Mouse (Mus musculus) testis, adult 2 months (tissue): Measurements from ENCODE around the gene N4bp3. TPM values are rescaled to one million over a fixed set of nuclear protein-coding genes. Genes with fewer than 3 reads are reported as not detected.

Experiments used
- H3K27ac ChIP-seq: fragments of 200-500 bp; 2 replicates; pipeline ENCODE4 v1.5.1; 2012; ENCODE audit warnings: low read depth, low read length; ENCODE audit not compliant: control insufficient read depth, insufficient read depth
- H3K27me3 ChIP-seq: fragments of 200-500 bp; 2 replicates; pipeline ENCODE4 v1.6.1; 2012; ENCODE audit warnings: mild to moderate bottlenecking, low read length, moderate library complexity; ENCODE audit not compliant: control insufficient read depth, insufficient read depth
- H3K36me3 ChIP-seq: fragments of 200-500 bp; 2 replicates; pipeline ENCODE4 v1.6.1; 2012; ENCODE audit warnings: mild to moderate bottlenecking, low read length; ENCODE audit not compliant: control insufficient read depth, insufficient read depth
- H3K4me1 ChIP-seq: fragments of 200-500 bp; 2 replicates; pipeline ENCODE4 v1.6.1; 2012; ENCODE audit warnings: low read length; ENCODE audit not compliant: control insufficient read depth, insufficient read depth
- H3K4me3 ChIP-seq: fragments of 200-500 bp; 2 replicates; pipeline ENCODE4 v1.5.1; 2012; ENCODE audit warnings: low read depth, mild to moderate bottlenecking, low read length, moderate library complexity, mixed read lengths; ENCODE audit not compliant: control insufficient read depth
- CTCF ChIP-seq: fragments of 200-500 bp; IDR thresholded peaks from 2 replicates; pipeline ENCODE4 v1.5.1; 2012; ENCODE audit warnings: low read depth, mild to moderate bottlenecking, inconsistent platforms, low read length, moderate library complexity; ENCODE audit not compliant: control insufficient read depth, insufficient read depth, insufficient replicate concordance
- POLR2A ChIP-seq: fragments of 200-500 bp; IDR thresholded peaks from 2 replicates; pipeline ENCODE4 v1.6.1; 2012; ENCODE audit warnings: low read depth, mild to moderate bottlenecking, inconsistent platforms, low read length, moderate library complexity; ENCODE audit not compliant: control insufficient read depth
- polyA plus RNA-seq: library from polyadenylated mRNA; depleted of rRNA; stranded (reverse); fragments of >200 nt; gene quantifications from 2 replicates; pipeline ENCODE4 v1.2.3, GENCODE M21; 2012

The N4bp3 gene
- polyA plus RNA-seq, 1 experiment = 16.3 TPM

- H3K4me3 ChIP-seq = no peak overlapping the region
- no peaks in the 10 kb centered on the region for H3K27me3 ChIP-seq
- H3K4me1 ChIP-seq = peaks cover 23% of the 10 kb centered on the region
- no peak overlapping the region for H3K27ac ChIP-seq
- TF ChIP-seq CTCF = no peak
- no peak for TF ChIP-seq POLR2A
- no peaks in the 10 kb centered on the region for H3K36me3 ChIP-seq
These were observed 5.3 kb downstream of the N4bp3 start for GRCm38 (mm10) chr11:51645293-51645692.

DNA sequence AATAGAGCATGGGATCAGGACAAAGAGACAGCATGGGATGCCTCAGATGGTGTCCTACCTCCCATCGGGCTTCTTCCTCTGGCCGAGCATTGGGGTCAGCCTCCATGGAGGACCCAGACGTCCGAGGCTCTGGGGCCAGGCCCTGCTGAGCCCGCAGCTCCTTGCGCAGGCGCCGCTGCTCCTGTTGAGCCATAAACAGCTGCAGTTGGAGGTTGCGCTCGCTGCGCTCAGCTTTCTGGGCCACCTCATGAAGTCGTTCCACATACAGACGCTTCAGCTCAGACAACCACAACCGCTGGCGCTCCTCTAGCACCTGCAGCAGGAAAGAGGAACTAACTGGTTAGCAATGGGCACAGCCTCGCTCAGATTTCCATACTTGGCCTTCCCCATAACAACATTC lies 6.4 kb downstream of the N4bp3 start:
- peaks cover 15% of the 10 kb centered on the region for H3K4me1 ChIP-seq
- no peak overlapping the region for H3K4me3 ChIP-seq
- no peaks in the 10 kb centered on the region for H3K27me3 ChIP-seq
- H3K27ac ChIP-seq = no peak overlapping the region
- H3K36me3 ChIP-seq = no peaks in the 10 kb centered on the region
- TF ChIP-seq CTCF (no peak), POLR2A (no peak)

- TF ChIP-seq POLR2A = no peak
- no peak for TF ChIP-seq CTCF
These were observed 6.9 kb downstream of the N4bp3 start for GRCm38 (mm10) chr11:51643761-51644160.

GRCm38 (mm10) chr11:51643202-51643601 lies 7.4 kb downstream of the N4bp3 start:
- no peaks in the 10 kb centered on the region for H3K27me3 ChIP-seq
- TF ChIP-seq POLR2A = no peak
- no peak for TF ChIP-seq CTCF
- H3K4me3 ChIP-seq = no peak overlapping the region
- H3K4me1 ChIP-seq = peaks cover 5% of the 10 kb centered on the region
- H3K27ac ChIP-seq = no peak overlapping the region
- H3K36me3 ChIP-seq = no peaks in the 10 kb centered on the region

More at GRCm38 (mm10) chr11:51643761-51644160, 6.9 kb downstream of the N4bp3 start:
- Histone ChIP-seq H3K4me3 (no peak overlapping the region), H3K27me3 (no peaks in the 10 kb centered on the region), H3K36me3 (no peaks in the 10 kb centered on the region), H3K27ac (peak overlapping the region; percentile 46), H3K4me1 (peaks cover 11% of the 10 kb centered on the region)

DNA sequence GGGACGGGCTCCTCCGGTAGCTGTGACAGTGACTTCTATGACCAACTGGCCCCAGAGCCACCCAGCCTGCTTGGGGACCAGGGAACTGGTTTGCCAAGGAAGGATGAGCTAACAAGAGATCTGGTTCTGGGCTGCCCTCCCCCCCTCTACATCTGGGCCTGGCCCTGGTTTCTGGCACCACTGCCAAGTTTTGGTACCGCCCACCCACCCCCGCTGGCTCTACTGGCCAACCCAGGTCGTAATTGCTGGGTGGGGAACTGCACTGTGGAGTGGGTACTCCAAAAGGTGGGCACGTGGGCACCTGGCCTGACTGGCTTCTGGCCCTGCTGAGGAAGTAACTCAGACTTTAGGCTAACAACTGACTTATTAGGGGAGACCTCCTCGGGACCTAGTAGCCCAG lies 9.9 kb downstream of the N4bp3 start:
- no peak overlapping the region for H3K4me3 ChIP-seq
- no peaks in the 10 kb centered on the region for H3K36me3 ChIP-seq
- TF ChIP-seq CTCF (no peak), POLR2A (no peak)
- H3K4me1 ChIP-seq = peaks cover 13% of the 10 kb centered on the region
- no peak overlapping the region for H3K27ac ChIP-seq
- no peaks in the 10 kb centered on the region for H3K27me3 ChIP-seq

DNA sequence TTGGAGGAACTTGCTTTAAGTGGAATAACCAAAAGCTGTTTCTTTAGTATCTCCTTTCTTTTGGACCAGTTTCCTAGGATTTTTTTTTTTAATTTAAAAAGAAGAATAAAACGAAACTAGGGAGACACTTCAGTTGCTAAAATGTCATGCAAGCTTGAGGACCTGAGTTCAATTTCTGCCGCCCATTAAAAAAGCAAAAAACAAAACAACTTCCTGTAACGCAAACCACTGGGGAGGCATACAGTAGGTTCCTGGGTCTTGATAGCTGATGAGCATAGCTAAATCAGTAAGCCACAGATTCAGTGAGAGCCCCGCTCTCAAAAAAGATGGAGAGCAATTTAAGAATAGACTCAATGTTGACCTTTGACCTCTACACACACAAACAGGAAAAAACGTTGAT lies 12.1 kb downstream of the N4bp3 start:
- Histone ChIP-seq H3K27ac (no peak overlapping the region; the same call in 1 of the 2 replicates), H3K4me3 (no peak overlapping the region), H3K4me1 (peaks cover 18% of the 10 kb centered on the region), H3K36me3 (no peaks in the 10 kb centered on the region), H3K27me3 (no peaks in the 10 kb centered on the region)
- TF ChIP-seq POLR2A = no peak

GRCm38 (mm10) chr11:51637971-51638414 lies 12.6 kb downstream of the N4bp3 start:
- peak overlapping the region; percentile 45; the same call in 1 of the 2 replicates for H3K27ac ChIP-seq

GRCm38 (mm10) chr11:51636323-51636684 lies 14.3 kb downstream of the N4bp3 start:
- Histone ChIP-seq H3K4me3 (peak overlapping the region; percentile 98), H3K36me3 (no peaks in the 10 kb centered on the region; the same call in 1 of the 2 replicates), H3K4me1 (peaks cover 21% of the 10 kb centered on the region), H3K27me3 (no peaks in the 10 kb centered on the region), H3K27ac (peak overlapping the region; percentile 88)
- TF ChIP-seq CTCF (peak; percentile 25; the same call in 1 of the 2 replicates), POLR2A (no peak)

More at GRCm38 (mm10) chr11:51637971-51638414, 12.6 kb downstream of the N4bp3 start:
- no peaks in the 10 kb centered on the region for H3K27me3 ChIP-seq
- no peaks in the 10 kb centered on the region for H3K36me3 ChIP-seq
- peak overlapping the region; percentile 5; the same call in 1 of the 2 replicates for H3K4me3 ChIP-seq
- TF ChIP-seq CTCF (no peak), POLR2A (0 out of 2 replicates have a peak, but pooled peaks have one; percentile 22)
- H3K4me1 ChIP-seq = peaks cover 18% of the 10 kb centered on the region
